Mouse (Mus musculus): ENCODE measurements around the gene Fsip1. TPM values are rescaled to one million over a fixed set of nuclear protein-coding genes. Genes with fewer than 3 reads are reported as not detected.

The Fsip1 gene
- total and polyA plus RNA-seq, 3 experiments: 0.17 to 0.49 (median 0.47) TPM

GRCm38 (mm10) chr2:118179873-118180585 lies 76.7 kb downstream of the Fsip1 start:
- H3K4me3 ChIP-seq (replicated peaks in 1 of 3; ENCODE audit: low read depth in 2 of 3, low read length in 2 of 3, poor library complexity in 1 of 3): no peak overlapping the region
- DNase-seq (ENCODE audit: extremely low read depth): no peak
- H3K9me3 ChIP-seq (replicated peaks; ENCODE audit: low read length): peaks cover 3% of the 10 kb centered on the region
- H3K36me3 ChIP-seq (replicated peaks in 1 of 2; ENCODE audit: control insufficient read depth in 1 of 2, insufficient read depth in 1 of 2, low read length in 1 of 2): no peaks in the 10 kb centered on the region
- no peaks in the 10 kb centered on the region for H3K4me1 ChIP-seq (ENCODE audit: control insufficient read depth in 1 of 2, insufficient read depth in 2 of 2)
- in situ Hi-C loops (cut with MboI; ENCODE audit: low pct_ligation_motif_present, low pct_unique_long_range_greater_than_20kb, low sequenced_read_pairs): no loop called here
- no peak for TF ChIP-seq NRF1 (IDR thresholded peaks at IDR 0.05; ENCODE audit: low read depth, low read length)
- TF ChIP-seq PAX5 (IDR thresholded peaks at IDR 0.05; ENCODE audit: low read length): no peak
- TF ChIP-seq EP300 (IDR thresholded peaks at IDR 0.05; ENCODE audit: low read length): no peak
- no peak for TF ChIP-seq HCFC1 (IDR thresholded peaks at IDR 0.05; ENCODE audit: low read depth, low read length)
- no peak for TF ChIP-seq ZMIZ1 (IDR thresholded peaks at IDR 0.05; ENCODE audit: low read depth, low read length)
- TF ChIP-seq CHD2 (IDR thresholded peaks at IDR 0.05; ENCODE audit: low read length): no peak
- TF ChIP-seq JUN (IDR thresholded peaks at IDR 0.05; ENCODE audit: insufficient read depth, low read depth, low read length): no peak
- TF ChIP-seq TBP (conservative IDR thresholded peaks at IDR 0.05; ENCODE audit: low read depth, low read length): no peak
- no peak for TF ChIP-seq ZNF384 (IDR thresholded peaks at IDR 0.05; ENCODE audit: low read depth, low read length)
- no peak for TF ChIP-seq MAX (IDR thresholded peaks at IDR 0.05; ENCODE audit: low read length)
- no peak for TF ChIP-seq USF2 (conservative IDR thresholded peaks at IDR 0.05; ENCODE audit: low read depth, low read length)
- no peak for TF ChIP-seq SIN3A (IDR thresholded peaks at IDR 0.05; ENCODE audit: low read length)
- TF ChIP-seq ETS1 (conservative IDR thresholded peaks at IDR 0.05; ENCODE audit: low read depth, low read length): no peak
- dilution Hi-C loops (cut with MboI; ENCODE audit: extremely low pct_ligation_motif_present, extremely low pct_unique_long_range_greater_than_20kb, low sequenced_read_pairs): no loop called here
- no peaks in the 10 kb centered on the region for H3K79me2 ChIP-seq (replicated peaks; ENCODE audit: control insufficient read depth, extremely low read depth, insufficient read depth, poor library complexity, severe bottlenecking)
- no peaks in the 10 kb centered on the region for H3K27me3 ChIP-seq (replicated peaks)
- no peak overlapping the region for H3K4me2 ChIP-seq (ENCODE audit: insufficient read depth, low read depth, poor library complexity, severe bottlenecking)
- H3K9ac ChIP-seq (ENCODE audit: insufficient read depth, low read depth): no peak overlapping the region
- H3K27ac ChIP-seq (ENCODE audit: insufficient read depth, low read depth): no peak overlapping the region

GRCm38 (mm10) chr2:118179472-118179871 lies 77.3 kb downstream of the Fsip1 start:
- H3K4me3 ChIP-seq (replicated peaks in 1 of 3; ENCODE audit: low read depth in 2 of 3, low read length in 2 of 3, poor library complexity in 1 of 3): no peak overlapping the region
- no peaks in the 10 kb centered on the region for H3K79me2 ChIP-seq (replicated peaks; ENCODE audit: control insufficient read depth, extremely low read depth, insufficient read depth, poor library complexity, severe bottlenecking)
- no peaks in the 10 kb centered on the region for H3K4me1 ChIP-seq (ENCODE audit: control insufficient read depth in 1 of 2, insufficient read depth in 2 of 2)
- H3K9ac ChIP-seq (ENCODE audit: insufficient read depth, low read depth): no peak overlapping the region
- H3K27me3 ChIP-seq (replicated peaks): no peaks in the 10 kb centered on the region
- DNase-seq (ENCODE audit: extremely low read depth): no peak
- no peak overlapping the region for H3K27ac ChIP-seq (ENCODE audit: insufficient read depth, low read depth)
- no peak overlapping the region for H3K4me2 ChIP-seq (ENCODE audit: insufficient read depth, low read depth, poor library complexity, severe bottlenecking)
- in situ Hi-C loops (cut with MboI; ENCODE audit: low pct_ligation_motif_present, low pct_unique_long_range_greater_than_20kb, low sequenced_read_pairs) (no loop called here), dilution Hi-C loops (cut with MboI; ENCODE audit: extremely low pct_ligation_motif_present, extremely low pct_unique_long_range_greater_than_20kb, low sequenced_read_pairs) (no loop called here)
- no peaks in the 10 kb centered on the region for H3K36me3 ChIP-seq (replicated peaks in 1 of 2; ENCODE audit: control insufficient read depth in 1 of 2, insufficient read depth in 1 of 2, low read length in 1 of 2)
- peaks cover 3% of the 10 kb centered on the region for H3K9me3 ChIP-seq (replicated peaks; ENCODE audit: low read length)
- TF ChIP-seq USF2 (conservative IDR thresholded peaks at IDR 0.05; ENCODE audit: low read depth, low read length) (no peak), TCF12 (IDR thresholded peaks at IDR 0.05; ENCODE audit: low read depth, low read length) (no peak), BHLHE40 (IDR thresholded peaks at IDR 0.05; ENCODE audit: low read depth, low read length) (no peak), GABPA (IDR thresholded peaks at IDR 0.05; ENCODE audit: insufficient replicate concordance, low read depth, low read length) (no peak), USF1 (IDR thresholded peaks at IDR 0.05; ENCODE audit: low read depth, low read length) (no peak), SIN3A (IDR thresholded peaks at IDR 0.05; ENCODE audit: low read length) (no peak), EP300 (IDR thresholded peaks at IDR 0.05; ENCODE audit: low read length) (no peak), RAD21 (IDR thresholded peaks at IDR 0.05; ENCODE audit: low read depth, low read length) (no peak), MAX (IDR thresholded peaks at IDR 0.05; ENCODE audit: low read length) (no peak), MYC (IDR thresholded peaks at IDR 0.05; ENCODE audit: low read depth, low read length) (no peak), ZC3H11A (IDR thresholded peaks at IDR 0.05; ENCODE audit: low read depth, low read length) (no peak), ZKSCAN1 (IDR thresholded peaks at IDR 0.05; ENCODE audit: borderline replicate concordance, low read depth, low read length) (no peak), NRF1 (IDR thresholded peaks at IDR 0.05; ENCODE audit: low read depth, low read length) (no peak), HCFC1 (IDR thresholded peaks at IDR 0.05; ENCODE audit: low read depth, low read length) (no peak), E2F4 (IDR thresholded peaks at IDR 0.05; ENCODE audit: insufficient replicate concordance, low read depth, low read length) (no peak), POLR2A (IDR thresholded peaks at IDR 0.05; ENCODE audit: low read depth, low read length) (no peak), MEF2A (IDR thresholded peaks at IDR 0.05; ENCODE audit: borderline replicate concordance, low read depth, low read length) (no peak)

Data from CH12.LX (cell line).